Mouse (Mus musculus) ES-E14 (cell line): ENCODE results near the gene St7. TPM values are rescaled to one million over a fixed set of nuclear protein-coding genes. Genes with fewer than 3 reads are reported as not detected.

Experiments used
- DNase-seq: peaks from one replicate; pipeline ENCODE4 v3.0.0-alpha.2; 2013; ENCODE audit warnings: low read depth, low spot score
- H3K27ac ChIP-seq: 2 replicates; pipeline ENCODE4 v1.5.1; 2012; ENCODE audit warnings: low read depth, mild to moderate bottlenecking, low read length, moderate library complexity, mixed read lengths; ENCODE audit not compliant: poor library complexity, insufficient read depth, severe bottlenecking
- H3K36me3 ChIP-seq: 2 replicates; pipeline ENCODE4 v1.6.1; 2012; ENCODE audit warnings: mild to moderate bottlenecking, low read length, moderate library complexity, mixed read lengths; ENCODE audit not compliant: control insufficient read depth, poor library complexity, insufficient read depth, severe bottlenecking
- H3K4me1 ChIP-seq, 2 experiments: fragments of 150-350 bp in 1 of 2; sonication (generic) in 1 of 2; 2 replicates each; pipeline ENCODE4 v1.6.1; 2012; ENCODE audit warnings: low read length in 2 of 2, mild to moderate bottlenecking in 1 of 2, mixed read lengths in 1 of 2; ENCODE audit not compliant: control insufficient read depth in 2 of 2, insufficient read depth in 2 of 2, poor library complexity in 1 of 2
- H3K4me3 ChIP-seq, 2 experiments: fragments of 150-350 bp in 1 of 2; sonication (generic) in 1 of 2; 2 replicates each; pipeline ENCODE4 v1.5.1; 2012; ENCODE audit warnings: low read length in 2 of 2, low read depth in 1 of 2, mild to moderate bottlenecking in 1 of 2, mixed read lengths in 1 of 2; ENCODE audit not compliant: insufficient read depth in 1 of 2, poor library complexity in 1 of 2, severe bottlenecking in 1 of 2
- H3K9ac ChIP-seq: 2 replicates; pipeline ENCODE4 v1.6.1; 2012; ENCODE audit warnings: low read depth, mild to moderate bottlenecking, low read length, mixed read lengths; ENCODE audit not compliant: poor library complexity, insufficient read depth, severe bottlenecking
- H3K9me3 ChIP-seq: fragments of 150-350 bp; sonication (generic); 2 replicates; pipeline ENCODE4 v1.6.1; 2012; ENCODE audit warnings: low read depth, mild to moderate bottlenecking, low read length; ENCODE audit not compliant: control insufficient read depth, insufficient read depth
- CHD2 ChIP-seq: IDR thresholded peaks from 2 replicates; pipeline ENCODE4 v1.6.1; 2014; ENCODE audit warnings: mild to moderate bottlenecking, low read depth, low read length, inconsistent platforms
- HCFC1 ChIP-seq: IDR thresholded peaks from 2 replicates; pipeline ENCODE4 v1.6.1; 2012; ENCODE audit warnings: low read length, inconsistent platforms, borderline replicate concordance; ENCODE audit not compliant: insufficient read depth
- MAFK ChIP-seq: IDR thresholded peaks from 2 replicates; pipeline ENCODE4 v1.6.1; 2014; ENCODE audit warnings: mild to moderate bottlenecking, low read depth, low read length, inconsistent platforms; ENCODE audit not compliant: insufficient read depth
- ZC3H11A ChIP-seq: IDR thresholded peaks from 2 replicates; pipeline ENCODE4 v1.6.1; 2012; ENCODE audit warnings: low read depth, mild to moderate bottlenecking, inconsistent platforms, low read length, borderline replicate concordance
- ZNF384 ChIP-seq: IDR thresholded peaks from 2 replicates; pipeline ENCODE4 v1.6.1; 2012; ENCODE audit warnings: low read depth, low read length, inconsistent platforms
- in situ Hi-C, 2 experiments: fragments of 600-800 bp; cut with MboI; formaldehyde crosslinking; loops; one replicate each; pipeline ENCODE4 v1.15.1; 2025; ENCODE audit warnings: low sequenced_read_pairs in 2 of 2, inconsistent platforms in 1 of 2; ENCODE audit not compliant: unreplicated experiment in 2 of 2
- total RNA-seq: library from RNA; depleted of rRNA; stranded (reverse); fragments of 300-350 nt; gene quantifications from 2 replicates; pipeline ENCODE4 v1.2.3, GENCODE M21; 2012

Gene St7
- total RNA-seq, 1 experiment, result 4.2 TPM

DNA sequence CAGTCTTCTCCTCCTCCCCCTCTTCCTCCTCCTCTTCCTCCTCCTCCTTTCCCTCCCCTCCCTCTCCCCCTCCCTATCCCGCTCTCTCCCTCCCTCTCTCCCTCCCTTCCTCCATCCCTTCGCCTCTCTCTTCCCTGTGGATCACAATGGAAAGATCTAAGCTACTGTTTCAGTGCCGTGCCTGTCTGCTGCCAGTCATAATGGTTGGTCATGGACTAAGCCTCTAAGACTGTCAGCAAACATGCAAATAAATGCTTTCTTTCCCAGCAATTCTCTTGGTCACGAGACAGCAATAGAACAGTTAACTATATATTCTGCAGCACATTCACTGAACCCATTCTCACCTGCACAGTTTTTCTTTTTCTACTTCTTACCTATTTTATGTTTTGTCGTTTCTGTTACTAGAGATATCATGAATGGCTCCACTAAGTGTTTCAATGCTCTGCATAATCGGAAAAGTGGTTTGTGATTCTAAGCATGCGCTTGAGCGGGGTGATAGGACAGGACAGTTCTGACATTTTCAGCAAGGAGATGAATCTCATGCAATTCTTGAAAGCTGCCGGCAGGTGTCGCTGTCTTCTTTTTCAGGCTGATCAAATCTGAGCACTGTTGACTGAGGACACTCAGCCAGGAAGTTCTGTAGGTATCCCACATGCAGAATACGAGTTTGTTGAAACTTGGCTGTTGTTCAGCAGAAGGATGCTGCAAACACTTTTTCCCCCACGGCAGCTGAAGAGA lies 17.5 kb upstream of the St7 start:
- Histone ChIP-seq H3K27ac (no peak overlapping the region), H3K4me3 (no peak overlapping the region), H3K4me1 (no peaks in the 10 kb centered on the region), H3K36me3 (no peaks in the 10 kb centered on the region; the same call in 1 of the 2 replicates), H3K9ac (no peak overlapping the region), H3K9me3 (no peaks in the 10 kb centered on the region)
- TF ChIP-seq CHD2 (no peak), HCFC1 (no peak), MAFK (no peak), ZC3H11A (peak; percentile 54; the same call in 1 of the 2 replicates), ZNF384 (no peak)
- in situ Hi-C loops, result loop anchor here in 1 of 2 experiments (10.0 kb wide), 1 partner anchor 160 kb away; no protein-coding TSS in a partner anchor
- DNase-seq, result peak; percentile 63

- H3K4me3 ChIP-seq, result no peak overlapping the region
- DNase-seq, result no peak
- in situ Hi-C loops, result loop anchor here in 1 of 2 experiments (10.0 kb wide), 1 partner anchor 158 kb away; no protein-coding TSS in a partner anchor
Measured at GRCm38 (mm10) chr6:17677008-17677407, 15.7 kb upstream of the St7 start.

DNA sequence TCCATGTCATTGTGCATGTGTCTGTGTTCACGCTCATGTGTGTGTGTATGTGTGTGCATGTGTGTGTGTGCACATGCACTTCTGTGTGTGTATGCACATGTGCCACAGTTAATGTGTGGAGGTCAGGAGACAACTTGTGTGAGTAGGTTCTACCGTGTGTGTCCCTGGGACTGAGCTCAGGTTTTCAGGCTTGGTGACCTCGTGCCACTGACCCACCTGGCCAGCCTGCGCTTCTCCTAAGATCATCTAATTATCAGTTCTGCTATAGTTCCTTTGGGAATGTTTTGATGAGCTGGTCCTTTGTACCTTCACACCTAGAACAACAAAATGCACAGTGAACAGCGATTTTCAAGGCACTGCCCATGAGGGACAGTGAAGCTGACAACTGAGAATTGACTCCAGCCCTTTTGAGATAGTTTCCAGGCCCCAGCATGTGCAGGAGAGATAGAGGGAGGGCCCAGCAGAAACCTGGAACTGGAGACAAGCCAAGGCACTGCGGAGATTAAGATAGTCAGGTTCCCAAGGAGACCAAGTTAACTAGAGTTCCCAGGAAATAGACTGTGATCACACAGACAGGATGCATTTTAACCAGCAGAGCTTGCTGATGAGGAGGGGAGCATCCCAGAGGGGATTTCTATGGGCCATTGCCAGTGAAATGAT lies 12.3 kb upstream of the St7 start:
- H3K36me3 ChIP-seq, result no peaks in the 10 kb centered on the region
- TF ChIP-seq CHD2 (no peak), MAFK (no peak), ZNF384 (no peak), ZC3H11A (no peak), HCFC1 (no peak)
- no peak overlapping the region for H3K9ac ChIP-seq
- in situ Hi-C loops, result no loop called here
- H3K4me3 ChIP-seq, result no peak overlapping the region
- DNase-seq, result no peak
- no peaks in the 10 kb centered on the region for H3K4me1 ChIP-seq
- H3K9me3 ChIP-seq, result no peaks in the 10 kb centered on the region
- H3K27ac ChIP-seq, result no peak overlapping the region

More at GRCm38 (mm10) chr6:17677008-17677407, 15.7 kb upstream of the St7 start:
- Histone ChIP-seq H3K9me3 (no peaks in the 10 kb centered on the region), H3K4me1 (no peaks in the 10 kb centered on the region), H3K36me3 (no peaks in the 10 kb centered on the region), H3K27ac (no peak overlapping the region), H3K9ac (no peak overlapping the region)
- no peak for TF ChIP-seq CHD2
- no peak for TF ChIP-seq MAFK
- TF ChIP-seq ZC3H11A, result no peak
- TF ChIP-seq HCFC1, result no peak
- no peak for TF ChIP-seq ZNF384

DNA sequence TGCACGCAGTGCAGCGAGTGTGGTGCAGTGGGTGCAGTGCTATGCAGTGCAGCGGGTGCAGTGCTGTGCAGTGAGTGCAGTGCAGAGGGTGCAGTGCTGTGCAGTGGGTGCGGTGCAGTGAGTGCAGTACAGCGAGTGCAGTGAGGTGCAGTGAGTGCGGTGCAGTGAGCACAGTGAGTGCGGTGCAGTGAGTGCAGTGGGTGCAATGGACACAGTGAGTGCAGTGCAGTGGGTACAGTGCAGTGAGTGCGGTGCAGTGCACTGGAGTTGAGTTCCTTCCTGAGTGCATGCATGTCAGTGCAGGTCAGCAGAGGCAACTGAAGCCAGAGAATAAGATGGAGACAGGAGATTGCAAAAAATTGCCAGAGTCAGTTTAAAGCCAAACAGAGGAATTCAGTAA lies 10.9 kb upstream of the St7 start:
- H3K27ac ChIP-seq, result no peak overlapping the region
- H3K9me3 ChIP-seq, result no peaks in the 10 kb centered on the region
- H3K36me3 ChIP-seq, result no peaks in the 10 kb centered on the region
- TF ChIP-seq ZNF384 (no peak), HCFC1 (no peak), MAFK (no peak), CHD2 (no peak), ZC3H11A (no peak)
- no peak overlapping the region for H3K4me3 ChIP-seq
- in situ Hi-C loops, result no loop called here
- DNase-seq, result no peak
- no peaks in the 10 kb centered on the region for H3K4me1 ChIP-seq
- H3K9ac ChIP-seq, result no peak overlapping the region
